Mouse (Mus musculus): Measurements from ENCODE around the gene Plbd2.
"Not testable (repeated sequence)": the region's sequence is repeated elsewhere in the genome, so short reads cannot be mapped to it uniquely, and the experiment has no call there.

Plbd2 gene

GRCm38 (mm10) chr5:120510982-120511642, 7.7 kb upstream of the Plbd2 start, which contains the start of gene Slc8b1:
Slc8b1 (plus strand) TSS chr5:120511168.
- peak; percentile 95 for DNase-seq

- DNase-seq, result no peak
These were observed 3.9 kb upstream of the Plbd2 start for GRCm38 (mm10) chr5:120507311-120507710.

GRCm38 (mm10) chr5:120506490-120506889, 3.1 kb upstream of the Plbd2 start:
- DNase-seq, result no peak

GRCm38 (mm10) chr5:120505781-120506180, 2.4 kb upstream of the Plbd2 start:
- DNase-seq, result no peak

GRCm38 (mm10) chr5:120505368-120505767, 1.9 kb upstream of the Plbd2 start:
- DNase-seq, result peak; percentile 79

- DNase-seq, result peak; percentile 33
These were observed 716 bp downstream of the Plbd2 start for GRCm38 (mm10) chr5:120502675-120503143.

GRCm38 (mm10) chr5:120502147-120502621, 1.2 kb downstream of the Plbd2 start:
- DNase-seq, result no peak

- not testable (repeated sequence) for DNase-seq
These were observed 2.8 kb downstream of the Plbd2 start for GRCm38 (mm10) chr5:120500609-120501008.

- DNase-seq, result no peak
These were observed 4.2 kb downstream of the Plbd2 start for GRCm38 (mm10) chr5:120499202-120499601.

- DNase-seq, result no peak
These were observed 6.4 kb downstream of the Plbd2 start for GRCm38 (mm10) chr5:120497071-120497470.

GRCm38 (mm10) chr5:120495703-120496226, 7.7 kb downstream of the Plbd2 start:
- no peak for DNase-seq

GRCm38 (mm10) chr5:120495064-120495702, 8.2 kb downstream of the Plbd2 start:
- DNase-seq, result peak; percentile 42

GRCm38 (mm10) chr5:120493873-120494395, 9.5 kb downstream of the Plbd2 start:
- DNase-seq, result no peak

GRCm38 (mm10) chr5:120493440-120493839, 10.0 kb downstream of the Plbd2 start:
- no peak for DNase-seq

GRCm38 (mm10) chr5:120492437-120492836, 11.0 kb downstream of the Plbd2 start:
- peak; percentile 45 for DNase-seq

GRCm38 (mm10) chr5:120490679-120491192, 12.7 kb downstream of the Plbd2 start:
- peak; percentile 78 for DNase-seq

- DNase-seq, result no peak
These were observed 15.6 kb downstream of the Plbd2 start for GRCm38 (mm10) chr5:120487844-120488243.

- DNase-seq, result no peak
These were observed 20.0 kb downstream of the Plbd2 start for GRCm38 (mm10) chr5:120483399-120483798.

GRCm38 (mm10) chr5:120481205-120481604, 22.2 kb downstream of the Plbd2 start:
- DNase-seq, result no peak

- no peak for DNase-seq
These were observed 23.9 kb downstream of the Plbd2 start for GRCm38 (mm10) chr5:120479538-120479937.

- no peak for DNase-seq
These were observed 25.4 kb downstream of the Plbd2 start for GRCm38 (mm10) chr5:120477993-120478392.

GRCm38 (mm10) chr5:120476296-120476695, 27.1 kb downstream of the Plbd2 start, which contains the start of gene Sds:
Sds (plus strand) TSS chr5:120476526.
- DNase-seq, result no peak

- no peak for DNase-seq
These were observed 27.6 kb downstream of the Plbd2 start for GRCm38 (mm10) chr5:120475861-120476260.

All from kidney, adult 11 months (tissue).